Mouse (Mus musculus) lung, postnatal 4 days (tissue): ENCODE measurements around the gene Evx1.

ENCODE experiments used
- DNase-seq, 2 experiments: peaks; one replicate each; pipeline ENCODE4 v3.0.0; 2021

Evx1 gene

GRCm38 (mm10) chr6:52291021-52291860 is 22.1 kb upstream of the Evx1 start:
- peak in 1 of 2 experiments; percentile 35 for DNase-seq

- no peak for DNase-seq
These were observed 21.0 kb upstream of the Evx1 start for GRCm38 (mm10) chr6:52292328-52292727.

GRCm38 (mm10) chr6:52294616-52295015 is 18.7 kb upstream of the Evx1 start:
- DNase-seq, result no peak

GRCm38 (mm10) chr6:52298511-52298910 is 14.8 kb upstream of the Evx1 start:
- no peak for DNase-seq

GRCm38 (mm10) chr6:52300806-52301205 is 12.5 kb upstream of the Evx1 start:
- no peak for DNase-seq

- DNase-seq, result no peak
These were observed 9.9 kb upstream of the Evx1 start for GRCm38 (mm10) chr6:52303426-52303825.

GRCm38 (mm10) chr6:52305877-52306389 is 7.4 kb upstream of the Evx1 start:
- DNase-seq, result peak; percentile 72 to 76

- no peak for DNase-seq
These were observed 3.5 kb upstream of the Evx1 start for GRCm38 (mm10) chr6:52309766-52310165.

- DNase-seq, result no peak
These were observed 2.9 kb upstream of the Evx1 start for GRCm38 (mm10) chr6:52310366-52310765.

- DNase-seq, result no peak
These were observed 1.4 kb upstream of the Evx1 start for GRCm38 (mm10) chr6:52311661-52312557.

GRCm38 (mm10) chr6:52312558-52312915 is 761 bp upstream of the Evx1 start:
- no peak for DNase-seq

- DNase-seq, result no peak
These were observed 1.2 kb downstream of the Evx1 start for GRCm38 (mm10) chr6:52314304-52315100.

GRCm38 (mm10) chr6:52315441-52316412 is 2.4 kb downstream of the Evx1 start:
- no peak for DNase-seq

GRCm38 (mm10) chr6:52316413-52317184 is 3.3 kb downstream of the Evx1 start:
- no peak for DNase-seq

GRCm38 (mm10) chr6:52317461-52318180 is 4.3 kb downstream of the Evx1 start:
- no peak for DNase-seq

- DNase-seq, result no peak
These were observed 5.0 kb downstream of the Evx1 start for GRCm38 (mm10) chr6:52318271-52318670.

- DNase-seq, result no peak
These were observed 6.8 kb downstream of the Evx1 start for GRCm38 (mm10) chr6:52319956-52320690.

- DNase-seq, result no peak
These were observed 7.9 kb downstream of the Evx1 start for GRCm38 (mm10) chr6:52320966-52321825.
